9 mouse cellular contexts compared by ENCODE assay signal in genomic region chr13:109210403-109210802, GRCm38 (mm10).
A peak's percentile ranks its signal among the peaks of the same experiment; 100 is the strongest.
DNase-seq lines count a peak whose midpoint lies in the region; TF ChIP-seq lines count a peak whose summit lies in the region.
"Had no signal": no experiment of that assay in that cellular context is flagged by ENCODE, and none has a peak within 500 bp of the region (broad histone marks: within the 10 kb centered on the region; RNA-seq: fewer than 3 reads in every experiment).

No protein-coding gene starts in this region.

- peaks cover 0 to 5% of the 10 kb centered on the region in 2 experiments; a peak in 1 of 4 replicates for H3K4me1 ChIP-seq in ES-E14 (ENCODE audit: control insufficient read depth in 2 of 2, insufficient read depth in 2 of 2, low read length in 2 of 2, poor library complexity in 1 of 2)
- peaks cover 7% of the 10 kb centered on the region for H3K4me1 ChIP-seq in cerebellum, adult 2 months (ENCODE audit: control insufficient read depth, insufficient read depth, low read length)
- H3K4me1 ChIP-seq in lung, adult 2 months (ENCODE audit: control insufficient read depth, insufficient read depth, low read length) = no peaks in the 10 kb centered on the region

- peak; percentile 92 for TF ChIP-seq CTCF in cerebellum, adult 2 months (IDR thresholded peaks at IDR 0.05; ENCODE audit: borderline replicate concordance, insufficient read depth, low read depth, low read length)
- peak; percentile 92 for TF ChIP-seq CTCF in lung, adult 2 months (IDR thresholded peaks at IDR 0.05; ENCODE audit: insufficient read depth, low read length)

- no peak overlapping the region for H3K27ac ChIP-seq in ES-E14 (ENCODE audit: insufficient read depth, low read depth, low read length, poor library complexity, severe bottlenecking)
- H3K27ac ChIP-seq in cerebellum, adult 2 months (ENCODE audit: insufficient read depth, low read length) = no peak overlapping the region
- H3K27ac ChIP-seq: heart, embryonic 13.5 days had no signal

- peak; percentile 30 for DNase-seq in A20 (ENCODE audit: low read depth, low spot score)
- no peak for DNase-seq in ES-E14 (ENCODE audit: low read depth, low spot score)
- DNase-seq in cerebellum, adult 2 months = peak; percentile 78 to 90
- peak; percentile 43 to 78 for DNase-seq in frontal cortex, postnatal 10 days (ENCODE audit: low spot score in 2 of 2)
- peak; percentile 64 to 90 for DNase-seq in kidney, postnatal 25 days
- DNase-seq in lung, adult 2 months = peak; percentile 77
- peak; percentile 88 to 94 for DNase-seq in right cerebral cortex, adult 2 months (ENCODE audit: low spot score in 2 of 2)
- peak; percentile 81 for DNase-seq in urinary bladder, postnatal 25 days (ENCODE audit: low spot score)

- no peaks in the 10 kb centered on the region for H3K36me3 ChIP-seq in ES-E14 (ENCODE audit: control insufficient read depth, insufficient read depth, low read length, poor library complexity, severe bottlenecking)
- H3K36me3 ChIP-seq: heart, embryonic 13.5 days had no signal

- WGBS in cerebellum, adult 2 months = 2% methylated on average over 4 of the region's 4 CpGs
- 2% methylated on average over 4 of the region's 4 CpGs for WGBS in lung, adult 2 months

- no peak overlapping the region for H3K4me3 ChIP-seq in ES-E14 (ENCODE audit: insufficient read depth in 1 of 2, low read depth in 1 of 2, low read length in 2 of 2, poor library complexity in 1 of 2, severe bottlenecking in 1 of 2)
- H3K4me3 ChIP-seq in cerebellum, adult 2 months (replicated peaks; ENCODE audit: insufficient read depth, low read depth, low read length) = no peak overlapping the region
- no peak overlapping the region for H3K4me3 ChIP-seq in lung, adult 2 months (replicated peaks; ENCODE audit: extremely low read depth, low read depth, low read length)
- H3K4me3 ChIP-seq: heart, embryonic 13.5 days had no signal

- no peak overlapping the region for H3K9ac ChIP-seq in ES-E14 (ENCODE audit: insufficient read depth, low read depth, low read length, poor library complexity, severe bottlenecking)
- H3K9ac ChIP-seq: heart, embryonic 13.5 days had no signal

- in situ Hi-C loops in ES-E14 (cut with MboI; ENCODE audit: low sequenced_read_pairs in 2 of 2, unreplicated experiment in 2 of 2) = loop anchor here (25.0 kb wide), 2 partner anchors 798 to 873 kb away; no protein-coding TSS in a partner anchor

- no peaks in the 10 kb centered on the region for H3K27me3 ChIP-seq in cerebellum, adult 2 months (ENCODE audit: control insufficient read depth, insufficient read depth, low read length)

- no peaks in the 10 kb centered on the region for H3K9me3 ChIP-seq in ES-E14 (ENCODE audit: control insufficient read depth, insufficient read depth, low read depth, low read length)
- H3K9me3 ChIP-seq: heart, embryonic 13.5 days had no signal

- no peak for TF ChIP-seq POLR2A in cerebellum, adult 2 months (IDR thresholded peaks at IDR 0.05; ENCODE audit: borderline replicate concordance, insufficient read depth, low read length)
- TF ChIP-seq POLR2A in lung, adult 2 months (IDR thresholded peaks at IDR 0.05; ENCODE audit: borderline replicate concordance, extremely low read depth, low read depth, low read length) = no peak

TF ChIP-seq in ES-E14, 5 proteins besides CTCF, POLR2A, EP300 and RAD21:
- TF ChIP-seq CHD2 (IDR thresholded peaks at IDR 0.05; ENCODE audit: low read depth, low read length) = no peak
- TF ChIP-seq ZC3H11A (IDR thresholded peaks at IDR 0.05; ENCODE audit: borderline replicate concordance, low read depth, low read length) = peak; percentile 82
